Mouse (Mus musculus) embryonic facial prominence, embryonic 11.5 days (tissue): ENCODE results near the gene Zdhhc19. TPM values are rescaled to one million over a fixed set of nuclear protein-coding genes. Genes with fewer than 3 reads are reported as not detected.

ENCODE experiments used
- ATAC-seq: fragments of 200-750 bp; cut with Nextera tagmentation; replicated peaks from 2 replicates; pipeline ENCODE4 v1.8.0; 2017; ENCODE audit warnings: low read depth; ENCODE audit not compliant: insufficient number of reproducible peaks, low FRiP score, low TSS enrichment
- DNase-seq: peaks from one replicate; pipeline ENCODE4 v3.0.0-alpha.2; 2015; ENCODE audit warnings: low spot score
- H3K27ac ChIP-seq: fragments of 300-500 bp; sonication (generic); replicated peaks from 2 replicates; pipeline ENCODE4 v1.5.1; 2014; ENCODE audit warnings: mild to moderate bottlenecking, low read depth, low read length, control low read depth
- H3K27me3 ChIP-seq: fragments of 300-500 bp; sonication (generic); 2 replicates; pipeline ENCODE4 v1.6.1; 2014; ENCODE audit warnings: mild to moderate bottlenecking, low read length, moderate library complexity, mixed read lengths; ENCODE audit not compliant: control insufficient read depth, insufficient read depth
- H3K36me3 ChIP-seq: fragments of 300-500 bp; sonication (generic); replicated peaks from 2 replicates; pipeline ENCODE4 v1.6.1; 2014; ENCODE audit warnings: low read depth, mild to moderate bottlenecking, low read length, moderate library complexity, mixed read lengths; ENCODE audit not compliant: control insufficient read depth, insufficient read depth
- H3K4me1 ChIP-seq: fragments of 300-500 bp; sonication (generic); 2 replicates; pipeline ENCODE4 v1.6.1; 2014; ENCODE audit warnings: low read length, mixed read lengths; ENCODE audit not compliant: control insufficient read depth, insufficient read depth
- H3K4me2 ChIP-seq: fragments of 300-500 bp; sonication (generic); 2 replicates; pipeline ENCODE4 v1.6.1; 2014; ENCODE audit warnings: low read depth, mild to moderate bottlenecking, control low read depth, low read length, moderate library complexity
- H3K4me3 ChIP-seq: fragments of 300-500 bp; sonication (generic); 2 replicates; pipeline ENCODE4 v1.5.1; 2014; ENCODE audit warnings: low read depth, low read length, control low read depth
- H3K9ac ChIP-seq: fragments of 300-500 bp; sonication (generic); replicated peaks from 2 replicates; pipeline ENCODE4 v1.6.1; 2014; ENCODE audit warnings: mild to moderate bottlenecking, control low read depth, low read length
- H3K9me3 ChIP-seq: fragments of 300-500 bp; sonication (generic); replicated peaks from 2 replicates; pipeline ENCODE4 v1.6.1; 2016; ENCODE audit warnings: mild to moderate bottlenecking, low read length, inconsistent platforms, mixed read lengths; ENCODE audit not compliant: control insufficient read depth
- WGBS: fragments of 180-500 bp; shearing (Covaris S2); extraction: QIAGEN DNeasy Blood & Tissue Kit; methylation state at CpG from one replicate; pipeline ENCODE4 v1.1.7; 2014; 5-methylcytosine and 5-hydroxymethylcytosine counted together
- polyA plus RNA-seq: library from polyadenylated mRNA; unstranded; fragments of >200 nt; fragmentation: Nextera tagmentation; extraction: Ambion mirVana; gene quantifications from 2 replicates; pipeline ENCODE4 v1.2.1, GENCODE M21; 2014

Zdhhc19 gene
- polyA plus RNA-seq, 1 experiment from 2014 or later: not detected

DNA sequence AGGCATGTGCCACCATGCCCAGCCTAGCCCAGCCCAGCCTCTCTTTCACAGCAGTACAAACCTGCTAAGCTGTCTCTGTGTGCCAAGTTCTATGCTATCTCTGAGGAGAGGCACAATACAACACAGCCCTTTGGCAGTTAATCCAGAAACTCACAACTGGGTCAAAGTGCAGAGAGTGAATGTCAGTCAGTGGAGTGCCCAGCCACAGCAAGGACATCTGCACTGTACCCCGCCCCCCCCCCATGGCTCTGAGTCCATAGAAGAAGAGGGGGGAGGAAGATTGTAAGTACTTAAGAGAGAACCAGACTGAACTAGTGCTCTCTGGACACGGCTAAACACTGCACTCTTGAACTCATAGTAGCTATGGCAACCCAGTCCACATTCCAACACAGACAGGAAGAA, 55.3 kb downstream of the Zdhhc19 start:
- Histone ChIP-seq H3K9me3 (no peaks in the 10 kb centered on the region), H3K4me2 (no peak overlapping the region), H3K4me1 (no peaks in the 10 kb centered on the region), H3K4me3 (no peak overlapping the region), H3K27ac (no peak overlapping the region), H3K9ac (no peak overlapping the region), H3K27me3 (no peaks in the 10 kb centered on the region), H3K36me3 (no peaks in the 10 kb centered on the region)
- WGBS: 40% methylated on average over 2 of the region's 2 CpGs
- DNase-seq (peak; percentile 18), ATAC-seq (no peak)

DNA sequence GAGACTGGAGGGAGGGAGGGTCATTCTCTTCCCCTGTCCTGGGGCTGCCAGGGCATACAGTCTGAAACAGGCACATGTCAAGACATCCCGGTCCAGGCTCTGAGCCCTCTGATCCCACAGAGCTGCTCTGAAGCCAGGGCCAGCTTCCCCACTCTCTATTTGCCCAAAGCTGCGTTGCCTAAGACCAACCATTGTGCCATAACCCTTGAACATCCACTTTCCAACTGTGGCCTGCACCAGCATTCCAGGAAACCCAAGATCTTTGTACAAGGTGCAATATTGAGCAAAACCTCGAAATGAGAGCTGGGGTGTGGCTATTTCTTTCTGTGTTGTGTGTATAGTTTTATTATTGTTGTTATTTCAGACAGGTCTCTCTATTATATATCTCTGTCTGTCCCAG, 59.5 kb downstream of the Zdhhc19 start:
- no peak for ATAC-seq
- Histone ChIP-seq H3K4me2 (no peak overlapping the region), H3K9me3 (no peaks in the 10 kb centered on the region), H3K4me3 (no peak overlapping the region), H3K9ac (no peak overlapping the region), H3K36me3 (no peaks in the 10 kb centered on the region), H3K4me1 (no peaks in the 10 kb centered on the region), H3K27ac (no peak overlapping the region), H3K27me3 (no peaks in the 10 kb centered on the region)
- WGBS: 69% methylated on average over 3 of the region's 3 CpGs
- DNase-seq: no peak

DNA sequence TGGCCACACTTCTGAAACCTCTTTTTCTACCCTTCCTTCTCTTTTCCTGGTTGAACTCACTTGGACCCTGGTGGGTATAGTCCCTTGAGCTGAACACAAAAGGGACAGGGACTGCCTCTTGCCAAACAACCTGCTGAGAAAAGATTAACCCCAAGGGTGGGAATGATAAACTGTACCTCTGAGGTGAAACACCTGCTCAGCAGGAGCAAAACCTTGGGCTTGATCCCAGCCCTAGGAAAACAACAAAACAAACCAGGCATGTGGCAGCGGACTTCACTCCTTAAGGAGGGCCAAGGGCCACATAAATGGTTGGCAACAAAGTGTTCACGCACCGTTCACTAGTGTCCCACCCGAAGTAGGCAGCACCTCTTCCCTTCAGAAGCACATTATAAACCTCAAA, 63.4 kb downstream of the Zdhhc19 start:
- no peak for ATAC-seq
- Histone ChIP-seq H3K9me3 (no peaks in the 10 kb centered on the region), H3K4me3 (no peak overlapping the region), H3K4me2 (no peak overlapping the region), H3K4me1 (no peaks in the 10 kb centered on the region), H3K27ac (no peak overlapping the region), H3K9ac (no peak overlapping the region), H3K27me3 (no peaks in the 10 kb centered on the region), H3K36me3 (no peaks in the 10 kb centered on the region)
- DNase-seq: no peak
- 70% methylated on average over 4 of the region's 4 CpGs for WGBS

DNA sequence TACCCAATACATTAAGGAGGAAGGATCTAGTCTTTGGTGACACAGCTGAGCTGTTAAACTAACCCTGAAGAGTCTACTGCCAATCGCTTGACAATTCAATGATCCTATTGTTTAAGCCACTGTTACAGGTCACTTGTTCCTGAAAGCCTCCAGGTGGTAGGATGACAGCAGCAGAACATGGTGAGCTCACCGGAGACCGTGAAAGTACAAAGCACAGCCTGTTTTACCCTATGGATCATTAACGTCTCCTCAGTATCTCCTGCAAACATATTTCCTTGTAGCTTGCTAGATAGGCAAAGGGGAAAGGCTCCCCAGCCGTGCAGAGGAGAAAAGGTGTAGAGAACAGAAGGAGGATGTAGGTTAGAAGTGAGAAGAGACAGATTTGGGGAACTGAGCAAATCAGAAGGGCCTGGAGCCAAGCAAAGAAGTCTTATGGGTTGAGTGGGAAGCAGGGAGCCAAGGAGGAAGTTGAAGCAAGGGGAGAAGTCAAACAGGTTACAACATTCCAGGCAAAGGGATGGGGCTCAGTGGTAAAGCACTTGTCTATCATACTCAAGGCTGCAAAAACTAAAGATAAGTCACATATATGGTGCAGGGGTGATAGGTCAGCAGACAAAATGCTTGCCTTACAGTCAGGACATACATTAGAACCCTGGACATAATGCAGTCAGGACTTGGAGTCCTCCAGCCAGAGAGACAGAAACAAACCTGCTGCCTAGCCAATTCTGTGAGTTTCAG, 67.2 kb downstream of the Zdhhc19 start:
- Histone ChIP-seq H3K27me3 (no peaks in the 10 kb centered on the region), H3K9ac (no peak overlapping the region), H3K4me2 (no peak overlapping the region), H3K36me3 (no peaks in the 10 kb centered on the region), H3K4me3 (no peak overlapping the region), H3K9me3 (no peaks in the 10 kb centered on the region), H3K4me1 (no peaks in the 10 kb centered on the region), H3K27ac (no peak overlapping the region)
- 69% methylated on average over 5 of the region's 5 CpGs for WGBS
- ATAC-seq (no peak), DNase-seq (no peak)

DNA sequence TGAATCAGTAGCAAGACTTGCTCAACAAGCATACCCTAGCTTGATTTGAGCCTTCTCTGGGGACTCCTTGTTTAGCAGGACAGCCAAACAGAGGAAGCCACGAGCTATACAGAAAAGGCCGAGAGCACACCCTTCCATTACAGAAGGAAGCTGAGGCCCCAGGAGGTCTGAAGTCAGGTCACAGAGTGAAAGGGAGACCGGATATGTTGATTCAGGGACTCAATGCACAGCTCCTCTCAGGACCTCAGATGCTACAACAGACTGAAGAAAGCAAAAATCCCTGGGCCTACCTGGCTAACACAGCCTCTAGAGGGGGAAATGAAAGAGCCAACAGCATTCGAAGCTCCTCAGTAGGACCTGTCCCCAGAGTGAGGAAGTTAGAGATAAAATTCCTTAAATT, 71.2 kb downstream of the Zdhhc19 start:
- H3K4me1 ChIP-seq: no peaks in the 10 kb centered on the region
- H3K4me2 ChIP-seq: no peak overlapping the region
- no peak for ATAC-seq
- no peaks in the 10 kb centered on the region for H3K36me3 ChIP-seq
- no peak overlapping the region for H3K27ac ChIP-seq
- DNase-seq: no peak
- WGBS: 73% methylated on average over 4 of the region's 4 CpGs
- H3K9me3 ChIP-seq: no peaks in the 10 kb centered on the region
- H3K4me3 ChIP-seq: no peak overlapping the region
- H3K9ac ChIP-seq: no peak overlapping the region
- no peaks in the 10 kb centered on the region for H3K27me3 ChIP-seq

DNA sequence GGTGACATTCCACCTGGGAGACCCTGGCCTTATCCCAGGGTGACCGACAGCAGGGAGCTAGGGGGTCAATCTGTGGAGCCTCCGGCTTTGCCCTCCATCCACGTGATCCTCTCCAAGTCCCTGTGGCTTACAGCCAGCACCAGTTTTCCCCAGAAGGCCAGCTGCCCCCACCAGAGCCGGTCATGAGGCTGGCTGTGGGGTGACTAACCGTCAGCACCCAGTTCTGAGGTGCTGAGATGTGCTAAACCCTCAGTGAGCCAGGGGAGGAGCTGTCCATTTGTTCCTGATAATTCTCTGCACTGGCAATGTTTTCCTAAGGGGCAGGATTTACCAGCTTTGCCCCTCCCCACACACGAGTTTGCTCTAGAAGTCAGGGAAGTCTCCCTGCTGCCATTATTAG, 72.3 kb downstream of the Zdhhc19 start:
- no peak overlapping the region for H3K4me2 ChIP-seq
- H3K27ac ChIP-seq: no peak overlapping the region
- no peaks in the 10 kb centered on the region for H3K36me3 ChIP-seq
- H3K27me3 ChIP-seq: no peaks in the 10 kb centered on the region
- H3K9ac ChIP-seq: no peak overlapping the region
- H3K9me3 ChIP-seq: no peaks in the 10 kb centered on the region
- no peaks in the 10 kb centered on the region for H3K4me1 ChIP-seq
- no peak overlapping the region for H3K4me3 ChIP-seq
- ATAC-seq (no peak), DNase-seq (no peak)
- 62% methylated on average over 6 of the region's 6 CpGs for WGBS

DNA sequence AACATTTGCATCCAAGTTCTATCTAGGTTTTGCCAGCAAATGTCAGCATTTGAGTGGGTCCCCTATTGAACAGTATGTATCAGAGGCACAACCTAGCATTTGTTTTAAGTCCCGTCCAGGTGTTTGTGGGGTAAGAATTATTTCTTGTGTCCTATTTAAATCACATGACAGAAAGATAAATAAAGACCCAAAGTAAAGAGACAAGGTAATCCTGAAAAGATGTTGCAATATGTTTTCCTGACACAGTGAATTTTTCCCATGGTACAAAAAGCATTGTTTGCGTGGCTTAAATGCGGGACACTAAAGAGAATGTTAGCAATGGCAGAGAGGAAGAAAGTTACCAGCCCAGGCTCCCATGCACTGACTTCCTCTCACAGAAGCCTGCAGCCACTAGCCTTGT, 74.0 kb downstream of the Zdhhc19 start:
- Histone ChIP-seq H3K27ac (no peak overlapping the region), H3K27me3 (no peaks in the 10 kb centered on the region), H3K36me3 (no peaks in the 10 kb centered on the region), H3K4me3 (no peak overlapping the region), H3K9ac (no peak overlapping the region), H3K9me3 (no peaks in the 10 kb centered on the region), H3K4me1 (no peaks in the 10 kb centered on the region), H3K4me2 (no peak overlapping the region)
- DNase-seq (no peak), ATAC-seq (no peak)
- WGBS: 86% methylated on average over 3 of the region's 3 CpGs

DNA sequence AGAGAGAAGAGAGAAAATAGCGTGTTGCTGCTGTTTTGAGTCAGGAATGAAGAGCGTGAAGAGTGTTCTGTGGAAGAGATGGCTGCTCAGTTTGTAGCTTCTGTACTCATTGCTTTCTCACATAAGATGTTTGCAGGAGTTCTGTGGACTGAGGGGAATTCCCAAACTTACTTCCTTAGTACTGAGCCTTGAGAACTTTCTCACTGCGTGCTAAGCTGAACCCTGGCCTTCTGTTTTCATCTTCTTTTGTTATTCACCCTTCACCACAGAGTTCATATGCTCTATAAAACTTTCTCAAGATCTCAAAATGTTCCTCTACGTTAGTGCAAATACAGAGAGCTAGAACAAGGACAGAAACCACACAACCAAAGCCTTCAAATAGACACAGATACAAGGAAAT, 76.5 kb downstream of the Zdhhc19 start:
- Histone ChIP-seq H3K27me3 (no peaks in the 10 kb centered on the region), H3K4me2 (no peak overlapping the region), H3K36me3 (no peaks in the 10 kb centered on the region), H3K4me3 (no peak overlapping the region), H3K27ac (no peak overlapping the region), H3K9ac (no peak overlapping the region), H3K4me1 (no peaks in the 10 kb centered on the region), H3K9me3 (no peaks in the 10 kb centered on the region)
- ATAC-seq (no peak), DNase-seq (no peak)
- WGBS: 81% methylated on average over 4 of the region's 4 CpGs
